18 mouse cellular contexts compared by ENCODE assay signal in genomic region chr13:55672711-55673110, GRCm38 (mm10).
"Had no signal": no experiment of that assay in that cellular context is flagged by ENCODE, and none has a peak within 500 bp of the region (broad histone marks: within the 10 kb centered on the region; RNA-seq: fewer than 3 reads in every experiment).

No protein-coding gene starts in this region.

- H3K4me1 ChIP-seq: limb, embryonic 12.5 days; limb, embryonic 15.5 days; midbrain, embryonic 12.5 days; midbrain, embryonic 15.5 days; stomach, embryonic 15.5 days had no signal

- ATAC-seq: liver, postnatal 0 days; lung, postnatal 0 days; midbrain, embryonic 15.5 days had no signal

- H3K27ac ChIP-seq: kidney, postnatal 0 days; layer of hippocampus, adult 2 months; left cerebral cortex, adult 2 months; limb, embryonic 12.5 days; limb, embryonic 15.5 days; liver, embryonic 14.5 days; macrophage; midbrain, embryonic 12.5 days; midbrain, embryonic 15.5 days; stomach, embryonic 15.5 days had no signal

- H3K4me3 ChIP-seq: layer of hippocampus, adult 2 months; left cerebral cortex, adult 2 months; limb, embryonic 12.5 days; limb, embryonic 15.5 days; midbrain, embryonic 12.5 days; midbrain, embryonic 15.5 days; myocyte; stomach, embryonic 15.5 days had no signal

- H3K27me3 ChIP-seq: limb, embryonic 12.5 days; limb, embryonic 15.5 days; midbrain, embryonic 12.5 days; midbrain, embryonic 15.5 days; stomach, embryonic 15.5 days had no signal

- DNase-seq: kidney, adult 18-20 months; layer of hippocampus, adult 9-11 months; layer of hippocampus, postnatal 36 days; liver, postnatal 0 days; lung, embryonic 14.5 days; thymus, postnatal 36 days had no signal
